Mouse (Mus musculus): ENCODE measurements around the gene Stk38l.
A peak's percentile ranks its signal among the peaks of the same experiment; 100 is the strongest.
"Not testable (repeated sequence)": the region's sequence is repeated elsewhere in the genome, so short reads cannot be mapped to it uniquely, and the experiment has no call there.

Gene Stk38l

DNA sequence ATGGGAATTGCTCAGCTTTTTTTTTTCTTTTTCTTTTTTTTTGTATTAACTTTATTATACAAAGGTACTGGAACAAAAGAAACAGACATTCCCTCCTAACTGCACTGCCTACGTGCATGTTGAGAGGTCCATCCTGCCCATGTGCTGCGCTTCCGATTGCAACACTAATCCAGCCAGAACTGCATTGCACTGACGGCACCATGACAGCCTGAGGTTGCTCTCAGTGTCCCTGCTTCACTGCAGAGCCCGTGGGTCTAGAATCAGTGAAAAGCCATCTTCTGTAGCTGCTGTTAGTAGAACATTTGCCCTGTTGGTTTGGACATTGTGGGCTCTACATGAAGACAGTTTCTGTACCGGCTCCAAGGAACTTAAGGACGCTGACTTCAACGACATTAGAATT is 51.1 kb downstream of the Stk38l start:
- not testable (repeated sequence) for DNase-seq

DNA sequence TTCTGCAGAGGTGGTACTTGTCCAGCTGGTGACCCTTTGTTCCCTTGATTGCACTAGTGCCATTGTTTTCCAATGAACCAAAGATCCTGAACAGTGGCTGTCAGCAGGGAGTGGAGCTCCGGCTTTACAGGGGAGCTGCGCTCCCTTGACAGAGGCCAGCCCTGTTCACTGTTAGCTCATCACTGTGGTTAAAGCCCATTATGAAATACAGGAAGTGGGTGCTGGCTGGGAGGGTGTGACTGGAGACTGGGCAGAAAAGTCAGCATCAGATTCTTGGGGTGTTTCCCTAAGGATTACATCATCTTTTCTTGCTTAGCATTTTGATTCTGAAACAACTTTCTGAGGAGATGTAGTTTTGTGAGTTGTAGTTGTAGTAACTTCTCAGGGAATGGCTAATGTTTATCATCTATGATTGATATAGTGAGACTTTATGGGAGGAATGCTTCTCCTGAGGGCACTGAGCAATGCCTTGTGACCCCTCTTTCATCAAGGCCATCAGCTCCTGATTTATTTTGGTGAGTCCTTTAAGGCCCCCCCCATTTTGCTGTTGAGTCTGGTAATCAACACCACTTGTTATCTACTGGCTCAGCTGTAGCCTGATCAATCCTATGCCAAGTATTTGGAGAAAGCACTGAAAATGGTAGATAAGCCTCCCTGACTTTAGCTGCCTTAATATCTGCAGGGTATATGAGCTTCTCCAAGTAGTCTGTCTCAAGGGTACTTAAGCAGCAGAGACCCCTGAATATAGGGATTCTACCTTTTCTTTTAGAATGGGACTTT is 52.0 kb downstream of the Stk38l start:
- DNase-seq: no peak

GRCm38 (mm10) chr6:146778055-146778454 is 53.3 kb downstream of the Stk38l start:
- DNase-seq: no peak

DNA sequence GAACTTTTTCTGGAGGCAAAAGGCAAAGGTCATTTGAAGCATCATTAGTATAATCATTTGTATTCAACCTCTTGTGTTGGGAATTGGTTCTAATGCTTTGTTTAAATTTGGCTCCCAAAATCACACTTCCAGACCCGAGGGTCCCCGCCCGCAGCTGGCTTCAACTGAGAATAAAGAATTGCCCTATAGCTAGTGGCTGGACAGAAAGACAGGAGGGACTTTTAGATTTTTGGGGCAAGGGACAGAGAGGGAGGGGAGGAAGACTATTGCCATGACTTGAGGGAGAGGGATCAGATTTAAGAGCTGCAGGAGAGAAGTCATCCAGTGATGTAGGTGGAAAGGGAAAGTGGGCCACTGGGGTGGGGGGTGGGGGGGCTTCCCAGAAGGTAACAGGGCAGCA is 56.8 kb downstream of the Stk38l start:
- DNase-seq: no peak

DNA sequence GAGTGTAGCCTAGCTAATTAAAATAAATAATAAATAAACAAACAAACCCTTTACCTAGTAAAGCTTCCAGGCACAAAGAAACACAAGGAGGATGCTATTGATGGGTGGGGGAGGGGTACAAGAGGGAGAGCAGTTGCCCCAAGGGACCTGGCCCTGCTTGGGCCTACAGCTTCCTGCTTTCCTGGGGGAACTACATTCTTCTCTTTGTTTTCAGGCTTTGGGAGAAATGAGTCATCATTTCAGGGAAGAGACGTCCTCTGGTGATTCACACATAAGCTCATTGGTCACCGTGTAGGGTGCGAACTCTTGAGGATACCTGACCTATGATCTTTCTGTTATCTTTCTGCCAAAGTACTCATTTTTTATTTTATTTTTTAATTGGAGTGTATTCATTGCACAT is 68.7 kb downstream of the Stk38l start:
- no peak for DNase-seq

DNA sequence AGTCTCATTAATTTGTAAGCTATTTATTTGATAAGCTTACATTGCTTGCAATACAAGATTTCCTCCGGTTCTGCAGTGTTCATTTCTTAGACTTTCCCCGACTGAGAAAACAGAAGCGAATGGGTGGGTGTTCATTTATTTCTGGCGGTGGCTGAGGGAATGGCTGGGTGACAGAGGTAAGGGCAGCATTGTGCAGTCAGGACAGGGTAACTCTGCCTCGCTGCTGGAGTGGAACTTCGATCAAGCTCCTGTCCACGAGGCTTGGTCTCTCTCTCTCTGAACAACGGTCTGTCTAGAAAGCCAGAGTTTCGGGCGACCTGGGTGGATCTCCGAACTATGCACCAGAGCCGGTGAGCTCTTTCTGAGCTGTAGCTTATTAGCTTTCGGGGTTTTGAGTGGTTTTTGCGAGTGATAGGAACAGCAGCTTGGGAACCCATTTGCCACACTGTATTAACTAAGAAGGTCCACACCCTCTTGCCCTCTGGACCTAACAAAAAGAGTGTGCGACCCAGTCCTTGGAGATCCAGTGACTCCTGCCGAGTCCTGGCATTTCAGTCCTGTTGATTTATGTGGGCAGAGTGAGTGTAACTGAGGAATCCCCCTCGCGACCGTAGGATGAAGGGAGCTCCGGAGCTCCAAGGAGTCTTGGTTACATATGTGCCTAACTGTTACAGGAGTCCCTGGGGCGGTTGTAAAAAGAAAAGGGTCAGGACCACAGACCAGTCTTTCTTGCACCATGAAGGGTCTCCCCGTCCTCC is 70.5 kb downstream of the Stk38l start:
- DNase-seq: no peak

DNA sequence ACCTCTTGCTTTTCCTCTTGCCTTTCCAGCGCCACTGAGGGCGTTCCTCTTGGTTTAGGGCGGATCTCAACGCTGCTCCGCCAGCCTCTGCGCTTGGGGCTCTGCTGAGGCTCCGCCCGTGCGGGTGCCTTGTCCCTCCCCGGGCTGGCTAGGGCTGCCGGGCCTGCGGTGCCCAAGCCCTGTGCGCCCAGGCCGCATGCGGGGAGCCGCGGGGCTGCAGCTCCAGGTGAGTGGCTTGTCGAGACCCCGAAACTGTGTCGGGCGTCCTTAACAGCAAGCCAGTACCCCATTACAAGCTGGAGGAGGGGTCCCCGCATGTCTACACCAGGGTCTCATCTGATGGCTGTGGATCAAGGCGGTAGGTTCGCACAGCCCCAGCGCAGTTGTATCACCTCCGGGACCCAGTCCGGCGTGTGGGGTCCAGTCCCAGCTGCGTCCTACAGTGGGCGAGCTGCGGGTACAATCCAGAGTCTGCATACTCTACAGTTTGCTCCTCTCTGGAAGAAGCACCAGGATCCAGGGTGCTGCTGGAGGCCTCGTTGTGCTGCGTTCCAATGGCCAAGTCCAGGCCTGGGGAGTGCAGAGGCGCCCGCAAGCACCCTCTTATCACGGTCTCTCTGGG is 71.2 kb downstream of the Stk38l start, which contains the start of gene Arntl2:
Gene Arntl2, plus strand, starts transcription at position 132 of the 622 bp plus-strand sequence.
- peak; percentile 67 for DNase-seq

- DNase-seq: no peak
These were observed 72.7 kb downstream of the Stk38l start for GRCm38 (mm10) chr6:146797446-146797845.

GRCm38 (mm10) chr6:146809991-146810390 is 85.2 kb downstream of the Stk38l start:
- DNase-seq: no peak

DNA sequence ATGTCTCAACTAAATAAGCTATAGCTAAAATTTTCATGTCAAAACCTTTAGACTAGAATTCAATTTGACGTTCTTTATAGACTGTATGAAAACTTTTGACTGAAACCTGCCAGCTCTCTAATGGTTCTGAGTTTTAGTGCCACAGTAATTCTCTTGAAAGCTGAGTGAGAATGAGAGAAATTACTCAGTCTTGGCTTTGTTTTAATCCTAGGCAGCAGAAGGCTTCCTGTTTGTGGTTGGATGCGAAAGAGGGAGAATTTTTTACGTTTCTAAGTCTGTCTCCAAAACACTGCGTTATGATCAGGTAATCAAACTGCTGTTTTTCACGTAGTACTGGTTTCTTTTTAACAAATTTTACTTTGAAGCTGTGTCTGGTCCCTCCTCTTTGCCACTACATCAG is 88.2 kb downstream of the Stk38l start:
- no peak for DNase-seq

- no peak for DNase-seq
These were observed 95.6 kb downstream of the Stk38l start for GRCm38 (mm10) chr6:146820177-146820965.

DNA sequence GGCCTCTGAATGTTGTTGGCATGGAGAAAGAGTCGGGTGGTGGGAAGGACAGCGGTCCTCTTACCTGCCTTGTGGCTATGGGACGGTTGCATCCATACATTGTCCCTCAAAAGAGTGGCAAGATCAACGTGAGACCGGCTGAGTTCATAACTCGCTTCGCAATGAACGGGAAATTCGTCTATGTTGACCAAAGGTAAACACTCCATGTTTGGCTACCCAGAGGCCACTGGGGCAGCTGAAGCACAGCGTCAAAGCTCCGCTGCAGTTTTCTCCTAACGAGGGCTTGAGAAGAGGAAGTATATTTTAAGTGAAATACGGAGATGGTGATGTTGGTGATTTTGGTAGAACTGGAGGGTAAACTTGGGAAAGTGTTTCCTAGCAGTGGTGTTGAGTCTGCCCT is 97.2 kb downstream of the Stk38l start:
- no peak for DNase-seq

- DNase-seq: peak; percentile 77
These were observed 100.1 kb downstream of the Stk38l start for GRCm38 (mm10) chr6:146824727-146825486.

DNA sequence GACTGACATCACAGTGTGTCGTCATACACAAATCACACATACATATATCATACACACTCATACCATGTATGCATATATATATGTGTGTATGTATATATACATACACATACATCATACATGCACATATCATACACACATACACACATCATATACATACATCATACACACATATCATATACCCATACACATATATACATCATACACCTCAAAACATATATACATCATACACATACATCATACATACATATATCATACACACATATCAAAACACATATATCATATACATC is 100.6 kb downstream of the Stk38l start:
- no peak for DNase-seq
